Mouse (Mus musculus) cerebellum, adult 9-10 months (tissue): ENCODE results near the gene a.

Experiments
- DNase-seq: peaks from one replicate; pipeline ENCODE4 v3.0.0; 2022

The a gene

DNA sequence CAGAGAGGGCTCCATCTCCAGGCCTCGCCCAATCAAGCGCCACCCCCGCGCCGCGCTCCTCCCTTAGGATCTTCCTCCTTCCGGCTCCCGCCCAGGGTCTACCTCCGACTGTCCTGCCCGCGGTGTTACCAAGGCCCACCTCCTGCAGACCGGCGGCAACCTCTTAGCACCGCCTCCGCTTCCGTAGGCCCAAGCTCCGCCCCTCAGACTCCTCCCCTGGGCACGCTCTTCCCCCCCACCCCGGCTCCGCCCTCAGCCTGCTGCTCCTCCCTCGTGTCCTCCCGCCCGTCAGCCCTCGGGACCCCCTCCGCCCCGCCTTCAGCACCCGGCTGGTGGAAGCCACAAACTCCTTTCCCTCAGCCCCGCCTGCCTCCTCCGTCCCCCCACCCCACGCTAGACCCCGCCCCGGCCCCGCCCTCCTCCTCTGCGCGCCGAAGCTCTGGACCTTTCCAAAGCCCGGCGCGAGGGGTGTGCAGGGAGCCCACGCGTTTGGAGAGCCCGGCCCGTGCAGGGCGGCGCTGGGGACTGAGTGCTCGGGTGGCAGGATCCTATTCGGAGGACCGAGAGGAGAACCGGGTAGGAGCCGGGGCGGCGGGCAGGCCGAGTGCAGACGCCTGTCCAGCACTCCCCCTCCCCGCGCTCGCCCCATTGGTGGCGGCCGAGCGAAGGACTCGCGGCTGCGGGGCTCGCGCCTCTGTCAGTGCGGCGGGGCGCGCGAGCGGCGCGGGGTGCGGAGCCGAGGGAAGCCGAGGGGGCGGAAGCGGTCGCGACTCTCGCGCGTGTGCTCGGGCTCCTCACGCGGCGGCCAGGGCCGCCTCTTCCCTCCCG is at the start of gene a, which contains the start of gene Raly:
Gene a (plus strand): TSS at position 747 of the 828 bp plus-strand sequence.
Gene Raly (plus strand): TSS at position 441 of the 828 bp plus-strand sequence.
- peak; percentile 97 for DNase-seq

DNA sequence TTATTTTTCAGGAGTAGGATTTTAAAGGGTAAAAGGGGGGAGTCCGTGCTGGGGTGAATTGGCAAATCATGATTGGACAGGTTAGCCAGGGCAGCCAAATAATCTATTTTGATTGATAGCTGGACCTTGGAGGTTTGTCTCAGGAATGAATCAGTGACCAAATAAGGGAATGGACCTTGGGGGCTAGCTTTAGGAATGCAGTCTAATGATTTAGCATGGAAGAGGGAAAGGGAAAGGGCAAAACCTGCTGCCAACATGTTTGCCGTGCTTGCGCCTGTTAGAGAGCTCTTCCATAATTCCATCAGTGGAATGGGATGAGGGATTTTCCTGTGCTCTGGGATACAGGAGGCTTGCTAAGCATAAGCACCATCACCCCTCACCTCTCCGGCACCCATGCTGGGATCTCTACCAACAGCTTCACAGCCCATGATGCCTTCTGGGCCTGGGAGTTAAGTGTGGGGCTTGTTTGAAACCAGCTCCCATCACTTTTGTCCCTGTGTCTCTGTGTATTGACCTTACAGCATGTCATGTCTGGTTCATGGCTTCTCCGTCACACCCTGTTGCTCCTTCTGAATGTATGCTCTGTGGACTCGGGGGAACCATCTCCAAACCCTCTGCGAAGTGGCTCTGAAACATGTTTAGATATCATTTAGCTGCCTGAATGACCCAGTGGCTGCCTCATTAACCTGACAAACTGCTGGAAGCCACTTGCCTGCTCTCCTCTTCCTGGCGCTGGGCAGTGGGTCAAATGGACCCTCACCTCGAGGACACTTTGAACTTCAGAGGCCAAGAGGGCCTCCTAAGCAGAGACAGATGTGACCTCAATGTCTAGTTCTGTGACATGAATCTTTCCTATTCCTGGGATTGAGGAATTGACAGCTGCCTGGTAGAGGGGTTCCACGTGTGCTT is 48.0 kb upstream of the a start:
- no peak for DNase-seq

DNA sequence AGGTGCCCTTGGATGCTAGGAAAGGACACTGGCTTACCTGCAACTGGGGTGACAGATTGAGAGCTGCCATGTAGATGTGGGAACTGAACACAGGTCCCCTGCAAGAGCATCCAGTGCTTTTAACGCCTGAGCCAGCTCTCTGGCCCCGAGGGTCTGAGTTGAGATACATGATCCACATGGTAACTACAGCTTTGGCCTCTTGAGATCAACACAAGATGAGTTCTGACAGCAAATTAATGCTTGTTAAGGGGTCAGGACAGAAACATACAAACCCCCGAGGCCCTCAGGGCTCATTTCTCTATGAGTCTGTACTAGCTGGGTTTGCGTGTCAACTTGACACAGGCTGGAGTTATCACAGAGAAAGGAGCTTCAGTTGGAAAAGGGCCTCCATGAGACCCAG is 47.3 kb upstream of the a start:
- no peak for DNase-seq

DNA sequence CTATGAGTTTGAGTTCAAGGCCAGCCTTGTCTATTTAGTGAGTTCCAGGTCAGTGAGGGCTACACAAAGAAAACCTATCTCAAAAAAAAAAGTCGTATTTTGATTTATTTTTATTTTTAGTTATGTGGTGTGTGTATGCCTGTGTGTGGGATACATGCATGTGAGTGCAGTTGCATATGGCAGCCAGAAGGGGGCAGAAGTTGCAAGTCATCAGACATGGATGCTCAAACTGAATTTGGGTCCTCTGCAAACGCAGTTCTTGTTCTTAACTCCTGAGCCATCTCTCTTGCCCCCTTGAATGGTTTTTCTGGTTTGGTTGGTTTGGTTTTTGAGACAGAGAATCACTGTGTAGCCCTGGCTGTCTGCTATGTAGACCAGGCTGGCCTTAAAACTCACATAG is 42.8 kb upstream of the a start:
- DNase-seq = no peak

DNA sequence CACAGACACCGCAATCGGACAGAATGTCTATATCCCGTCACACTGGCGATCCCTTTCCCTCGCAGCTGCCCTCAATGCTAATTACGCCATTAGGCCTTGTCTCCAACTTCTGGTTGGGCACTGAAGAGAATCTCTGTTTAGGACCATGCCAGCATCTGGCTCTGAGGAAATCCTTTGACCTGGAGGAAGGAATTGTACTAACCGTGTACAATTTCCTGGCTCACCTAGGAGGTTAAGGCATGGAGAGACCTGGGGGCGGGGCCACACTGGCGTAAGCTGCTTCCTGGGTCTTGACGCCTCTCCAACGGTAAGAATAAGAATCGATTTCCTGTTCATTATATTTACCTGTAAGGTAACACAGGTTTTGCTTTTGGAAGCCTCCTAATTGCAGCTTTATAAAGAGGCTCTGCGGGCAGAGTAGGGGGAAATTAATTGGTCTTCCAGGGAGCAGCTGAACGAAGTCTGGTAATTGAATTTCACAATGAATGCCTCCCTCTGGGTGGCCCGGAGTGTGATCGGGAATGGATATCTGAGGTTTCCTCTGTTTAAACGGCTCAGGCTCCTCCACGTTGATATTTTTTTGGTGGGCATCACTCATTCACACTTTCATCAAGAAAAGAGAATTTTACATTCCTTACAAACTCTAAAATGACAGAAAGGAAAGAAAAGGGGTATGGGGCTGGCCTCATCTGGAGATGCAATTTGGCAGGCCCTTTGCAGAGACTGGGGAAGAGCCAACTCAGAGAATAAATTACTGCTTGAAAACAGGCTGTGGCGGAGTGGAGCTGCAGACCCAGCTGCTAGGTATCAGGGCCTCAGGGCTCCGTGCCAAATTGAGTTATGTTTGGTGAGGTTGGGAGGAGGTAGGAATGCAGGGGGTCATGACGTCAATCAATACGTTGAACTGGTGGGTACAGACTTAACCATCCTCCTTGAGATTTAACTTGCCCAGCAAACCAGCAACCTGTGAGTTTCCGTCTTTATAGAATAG is 41.9 kb upstream of the a start:
- DNase-seq = no peak

DNA sequence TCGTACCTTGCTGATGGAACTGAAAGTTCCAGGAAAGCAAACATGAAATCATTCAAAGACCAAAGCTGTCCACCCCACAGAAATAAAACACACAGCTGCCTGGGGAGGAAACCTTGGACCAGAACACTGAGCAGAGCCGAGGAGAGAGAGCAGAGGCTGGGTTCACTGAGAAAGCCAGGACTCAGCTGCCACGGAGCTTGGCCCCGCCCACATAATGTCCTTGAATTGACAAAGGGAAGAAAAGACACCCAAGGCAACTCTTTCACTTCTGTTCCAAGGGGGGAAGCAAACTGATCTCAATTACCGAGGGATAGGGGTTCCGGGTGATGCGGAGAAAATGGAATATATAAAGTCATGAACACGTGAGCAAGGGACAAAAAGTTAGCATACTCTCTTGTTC is 39.3 kb upstream of the a start:
- DNase-seq = no peak

DNA sequence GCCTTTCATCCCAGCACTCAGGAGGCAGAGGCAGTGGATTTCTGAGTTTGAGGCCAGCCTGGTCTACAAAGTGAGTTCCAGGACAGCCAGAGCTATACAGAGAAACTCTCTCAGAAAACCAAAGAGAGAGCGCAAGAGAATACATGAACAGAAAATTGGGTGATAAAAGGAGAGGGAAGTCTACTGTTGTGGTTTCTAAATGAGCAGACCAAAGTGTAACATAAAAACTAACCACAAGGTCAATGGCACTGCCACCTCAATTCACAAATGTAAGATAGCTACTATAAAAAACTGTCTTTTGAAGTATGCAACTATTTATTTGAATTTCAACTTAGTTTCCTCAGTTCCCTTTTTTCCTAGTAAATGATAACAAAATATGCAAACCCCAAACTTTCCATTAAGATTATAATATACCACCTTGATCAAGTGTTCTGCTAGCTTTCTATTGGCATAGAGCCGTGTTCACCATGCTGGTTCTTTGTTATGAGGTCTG is 37.1 kb upstream of the a start:
- no peak for DNase-seq

DNA sequence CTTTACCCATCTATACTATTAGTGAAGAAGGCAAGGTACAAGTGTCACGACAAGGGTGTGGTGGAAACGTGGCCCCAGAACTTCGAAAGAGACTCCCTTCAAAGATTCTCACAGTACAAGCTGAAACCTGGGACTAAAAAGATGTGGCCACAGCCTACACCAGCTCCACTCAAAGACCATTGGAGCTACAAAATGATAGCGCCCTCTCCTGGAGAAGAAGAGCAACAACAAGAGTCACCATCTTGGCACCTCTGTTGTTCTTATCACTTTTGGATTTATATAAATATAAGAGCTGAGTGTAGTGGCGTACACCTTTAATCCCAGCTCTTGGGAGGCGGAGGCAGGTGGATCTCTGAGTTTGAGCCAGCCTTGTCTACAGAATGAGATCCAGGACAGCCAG is 35.4 kb upstream of the a start:
- DNase-seq = peak; percentile 17

DNA sequence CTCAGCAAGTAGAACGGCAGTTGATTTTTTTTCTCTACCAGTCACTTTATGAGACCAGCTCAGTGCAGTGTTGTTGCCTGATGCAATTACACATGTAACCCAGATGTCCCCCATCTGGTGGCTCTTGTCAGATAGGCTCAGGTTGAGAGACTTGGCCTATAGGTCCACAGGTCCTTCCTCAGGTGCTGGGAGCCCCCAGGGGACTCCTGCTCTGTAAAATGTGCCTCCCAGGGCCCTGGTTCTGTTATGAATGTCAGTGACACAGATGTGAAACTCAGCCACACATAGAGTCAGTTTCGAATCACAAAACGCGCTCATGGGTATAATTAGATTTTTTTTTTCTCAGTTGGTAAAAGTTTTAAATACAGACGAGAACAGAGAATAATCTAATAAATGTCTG is 33.5 kb upstream of the a start:
- DNase-seq = no peak

DNA sequence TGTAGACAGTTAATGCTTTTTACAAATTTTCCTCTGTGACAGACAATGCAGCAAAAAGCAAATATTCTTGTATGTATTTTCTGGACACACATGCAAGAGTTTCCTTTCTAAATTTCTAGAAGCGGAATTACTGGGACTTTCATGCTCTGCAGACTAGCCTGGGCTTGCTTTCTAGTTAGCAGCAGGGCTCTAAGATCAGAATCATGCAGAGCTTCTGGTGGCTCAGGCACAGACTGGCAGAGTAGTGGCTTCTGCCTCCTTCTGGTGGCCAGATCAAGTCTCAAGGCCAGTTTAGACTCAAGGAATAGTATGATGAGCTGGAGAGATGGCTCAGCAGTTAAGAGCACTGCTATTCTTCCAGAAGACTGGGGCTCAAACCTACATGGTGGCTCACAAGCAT is 32.7 kb upstream of the a start:
- DNase-seq = no peak

DNA sequence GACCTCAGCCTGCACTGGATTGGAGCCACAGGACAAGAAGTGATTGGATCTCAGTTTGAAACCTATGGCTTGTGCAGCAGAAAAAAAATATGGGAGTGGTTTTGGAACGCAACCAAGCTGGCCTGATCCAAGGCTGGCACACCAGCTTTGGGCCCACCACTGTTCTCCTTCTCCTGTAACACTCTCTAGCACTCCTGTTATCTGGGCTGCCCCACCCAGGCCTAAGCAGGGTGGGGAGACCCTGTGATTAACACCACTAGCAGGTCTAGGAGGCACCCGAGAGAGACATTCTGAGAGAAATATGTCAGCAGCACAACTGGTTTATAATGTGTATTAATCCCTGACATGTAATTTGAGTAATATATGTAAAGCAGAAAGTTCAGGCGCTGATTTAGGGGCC is 28.0 kb upstream of the a start:
- no peak for DNase-seq

DNA sequence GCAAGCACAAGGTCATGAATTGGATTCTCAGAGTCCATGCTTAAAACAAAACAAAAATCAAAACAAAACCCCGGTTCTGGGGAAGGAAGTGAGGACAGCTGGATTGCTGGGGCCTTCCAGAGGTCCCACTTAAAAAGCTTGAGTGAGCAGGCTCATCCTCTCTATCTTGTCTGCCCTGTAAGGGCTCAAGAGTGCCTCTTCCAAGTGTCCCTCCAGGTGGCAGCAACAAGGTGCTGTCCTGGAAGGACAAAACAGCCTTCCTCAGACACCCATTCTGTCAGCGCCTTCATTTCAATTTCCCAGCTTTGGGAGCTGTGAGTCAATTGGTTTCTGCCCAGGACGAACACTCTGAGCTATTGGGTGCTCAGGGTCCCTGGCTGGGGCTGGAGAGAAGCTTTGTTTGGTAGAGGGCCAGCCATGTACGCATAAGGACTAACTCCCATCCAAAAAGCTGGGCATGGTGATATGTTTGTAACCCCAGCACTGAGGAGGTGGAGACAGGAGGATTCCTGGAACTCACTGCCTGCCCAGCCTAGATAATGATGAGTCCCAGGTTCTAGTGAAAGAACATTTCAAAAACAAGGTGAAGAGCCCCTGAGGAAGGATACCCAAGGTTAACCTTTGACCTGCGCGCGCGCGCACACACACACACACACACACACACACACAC is 26.2 kb upstream of the a start:
- DNase-seq = no peak

DNA sequence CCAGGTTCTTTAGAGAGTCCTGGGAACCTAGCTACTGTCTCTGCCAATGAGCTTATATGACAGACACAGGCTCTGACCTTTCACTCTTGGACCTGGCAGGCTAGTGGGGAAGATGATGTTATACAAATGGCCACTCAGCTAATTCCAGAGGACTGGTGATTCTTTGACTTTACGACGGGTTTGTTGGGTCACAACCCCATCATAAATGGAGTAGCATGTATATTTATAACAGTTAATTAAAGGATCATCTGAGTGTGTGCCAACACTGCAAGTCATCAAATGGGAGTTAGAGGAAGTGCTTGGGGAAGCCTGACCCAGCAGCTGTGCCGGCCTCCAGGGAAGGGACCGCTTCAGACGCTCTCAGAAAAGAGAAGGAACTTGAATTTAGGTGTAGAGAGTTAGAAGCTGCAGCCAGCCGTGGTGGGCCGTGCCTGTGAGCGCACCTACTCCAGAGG is 25.6 kb upstream of the a start:
- no peak for DNase-seq

DNA sequence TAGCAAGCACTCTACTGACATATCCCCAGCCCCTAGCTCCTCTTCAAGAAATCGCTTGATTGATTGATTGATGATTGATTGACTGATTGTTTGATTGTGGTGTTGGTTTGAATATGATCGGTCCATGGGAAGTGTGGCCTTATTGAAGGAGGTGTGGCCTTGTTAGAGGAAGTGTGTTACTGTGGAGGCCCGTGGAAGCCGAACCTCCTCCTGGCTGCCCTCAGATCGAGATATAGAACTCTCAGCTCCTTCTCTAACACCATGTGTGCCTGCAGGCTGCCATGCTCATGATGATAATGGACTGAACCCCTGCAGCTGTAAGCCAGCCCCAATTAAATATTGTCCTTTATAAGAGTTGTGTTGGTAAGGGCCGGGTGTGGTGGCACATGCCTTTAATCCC is 24.2 kb upstream of the a start:
- DNase-seq = no peak

DNA sequence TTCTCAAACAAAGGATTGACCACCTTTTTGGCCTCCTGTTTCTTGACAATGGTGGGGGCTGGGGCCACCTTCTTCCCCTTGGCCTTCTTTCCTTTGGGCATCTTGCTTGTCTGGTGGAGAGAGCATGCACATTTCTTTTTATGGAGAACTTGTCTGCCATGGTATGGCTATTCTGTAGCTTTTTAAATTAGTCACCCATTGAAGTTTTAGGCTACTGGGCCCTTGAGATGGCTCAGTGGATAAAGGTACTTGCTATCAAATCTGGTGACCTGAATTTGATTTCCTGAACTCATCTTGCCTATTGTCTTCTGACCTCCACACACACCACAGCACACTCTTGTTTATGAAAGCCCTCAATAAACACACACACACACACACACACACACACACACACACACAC is 21.3 kb upstream of the a start, which contains the start of gene Gm14214:
Gene Gm14214 (minus strand): TSS at position 101 of the 400 bp plus-strand sequence.
- DNase-seq = no peak

DNA sequence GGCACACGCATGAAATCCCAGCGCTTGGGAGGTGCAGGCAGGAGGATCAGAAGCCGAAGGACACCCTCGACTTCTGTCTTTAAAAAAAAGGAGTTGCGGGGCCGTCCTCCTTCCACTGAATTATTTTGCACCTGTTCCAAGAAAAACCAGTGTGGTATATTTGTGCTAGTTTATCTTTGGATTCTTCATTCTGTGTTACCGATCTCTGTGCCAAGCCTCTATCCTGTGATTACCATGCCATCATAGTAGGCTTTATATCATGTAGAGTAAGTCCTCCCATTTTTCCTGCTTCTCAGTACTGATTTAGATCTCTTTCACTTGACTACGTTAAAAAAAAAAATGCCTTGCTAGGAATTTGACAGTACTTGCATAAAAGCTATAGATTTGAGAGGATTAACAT is 19.6 kb upstream of the a start:
- no peak for DNase-seq

DNA sequence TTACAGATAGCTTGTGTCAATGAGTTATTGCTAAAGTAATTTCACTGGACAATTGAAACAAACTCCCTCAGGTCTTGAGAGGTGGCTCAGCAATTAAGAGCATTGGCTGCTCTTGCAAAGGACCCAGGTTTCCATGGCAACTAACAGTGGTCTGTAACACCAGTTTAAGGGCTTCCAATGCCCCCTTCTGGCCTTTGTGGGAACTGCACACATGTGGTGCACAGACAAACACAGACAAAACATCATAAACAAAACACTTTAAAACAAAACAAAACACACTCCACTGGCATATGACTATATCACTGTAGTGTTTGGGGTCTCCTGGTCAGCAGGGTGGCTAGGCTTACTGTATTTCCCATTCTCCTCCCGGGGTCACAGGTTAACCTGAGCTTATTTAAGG is 17.2 kb upstream of the a start:
- no peak for DNase-seq

DNA sequence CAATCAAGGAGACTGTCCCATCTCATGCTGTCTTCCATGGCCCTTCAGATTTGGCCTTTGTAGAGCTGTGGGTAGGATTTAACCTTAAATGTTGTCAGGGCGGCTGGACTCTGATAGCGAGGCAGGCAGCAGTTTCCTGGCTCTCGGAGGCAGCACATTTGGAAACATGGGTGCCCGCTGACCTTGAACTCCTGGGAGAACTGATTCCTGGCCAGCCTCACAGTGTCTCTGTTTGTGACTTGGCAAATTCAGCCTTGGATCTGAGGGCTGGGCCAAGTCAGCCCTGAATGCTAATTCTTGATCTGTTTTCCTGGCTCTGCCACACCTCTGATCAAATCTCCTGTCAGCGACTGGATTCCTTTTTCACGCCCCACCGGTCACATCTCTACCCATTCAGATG is 14.7 kb upstream of the a start:
- DNase-seq = no peak

DNA sequence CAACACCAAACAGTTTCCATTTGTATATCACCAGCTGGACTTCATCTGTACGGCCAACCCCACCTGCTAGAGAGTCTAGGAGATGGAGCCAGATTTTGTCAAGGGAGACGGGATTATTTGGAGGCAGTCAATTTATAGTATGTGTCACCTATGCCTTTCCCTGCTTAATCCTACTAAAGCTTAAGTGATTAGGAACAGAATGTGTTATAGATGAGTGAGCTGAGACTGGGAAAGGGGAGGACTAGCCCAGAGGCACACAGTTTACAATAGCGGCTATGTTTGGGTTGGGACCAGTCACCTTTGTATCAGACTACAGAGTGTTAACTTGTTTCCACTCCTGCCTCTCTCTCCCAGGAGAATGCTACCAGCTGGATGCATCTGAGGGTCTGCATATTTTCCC is 11.6 kb upstream of the a start:
- no peak for DNase-seq

DNA sequence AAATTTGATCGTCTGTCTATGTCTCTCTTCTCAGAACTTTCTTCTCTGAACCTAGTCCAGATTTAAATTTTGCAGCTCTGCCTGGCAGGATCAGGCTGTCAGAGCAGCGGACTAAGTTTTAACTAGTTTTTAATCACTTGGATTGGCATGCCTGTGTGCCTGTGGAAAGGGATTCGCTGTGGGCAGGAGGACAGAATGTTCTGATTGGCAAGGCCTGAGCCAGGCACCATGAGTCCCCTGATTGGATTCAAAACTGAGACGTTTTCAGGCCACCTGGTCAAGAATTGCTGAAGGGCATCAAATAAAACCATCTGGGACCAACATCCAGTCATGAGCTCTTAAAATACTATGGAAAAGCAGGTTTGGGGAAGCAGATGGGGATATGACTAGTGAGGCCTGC is 8.8 kb upstream of the a start:
- no peak for DNase-seq

DNA sequence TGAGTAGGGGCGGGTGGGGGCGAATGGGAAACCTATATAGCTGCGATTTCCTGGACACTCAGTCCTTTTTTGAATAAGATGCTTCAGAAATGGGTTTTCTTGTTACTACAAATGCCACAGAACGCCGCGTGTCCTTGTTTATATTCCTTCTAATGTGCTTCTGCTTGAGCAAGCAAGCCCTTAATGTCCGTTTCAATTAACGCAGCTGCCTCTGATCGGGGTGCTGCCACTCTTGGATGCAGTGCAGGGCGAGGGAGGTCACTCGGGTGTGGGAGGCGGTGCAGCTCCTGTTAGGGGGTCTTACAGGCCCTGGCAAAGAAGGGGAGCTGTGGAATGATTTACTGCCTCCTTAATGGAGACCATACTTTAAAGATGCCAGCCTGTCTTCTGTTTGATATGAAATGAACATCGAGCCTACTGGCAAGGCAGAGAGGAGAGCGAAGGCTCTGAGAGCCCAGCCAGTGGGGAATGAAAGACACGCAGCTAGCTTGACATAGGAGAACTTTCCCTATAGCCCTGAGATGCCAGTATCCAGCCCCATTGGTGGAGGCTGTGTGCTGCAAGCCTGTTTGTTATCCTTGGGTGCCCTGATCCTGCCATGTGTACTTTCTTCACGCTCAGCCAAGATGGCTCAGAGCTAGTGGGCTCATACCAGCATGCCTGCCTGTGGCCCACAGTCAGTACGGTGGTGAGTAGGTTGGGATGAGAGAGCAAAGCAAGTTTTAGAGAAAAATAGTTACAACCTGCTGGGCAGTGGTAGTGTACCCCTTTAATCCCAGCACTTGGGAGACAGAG is 8.1 kb upstream of the a start:
- DNase-seq = no peak
